Mouse (Mus musculus) erythroblast, embryonic 14.5 days (primary cell): Measurements from ENCODE around the gene Foxc2.

ENCODE experiments used
- GATA1 ChIP-seq: IDR thresholded peaks from 2 replicates; pipeline ENCODE4 v1.6.1; 2012; ENCODE audit warnings: low read length, inconsistent platforms, mixed read lengths
- TAL1 ChIP-seq: IDR thresholded peaks from 3 replicates; pipeline ENCODE4 v1.6.1; 2012; ENCODE audit warnings: low read length, inconsistent platforms, mixed read lengths

GRCm38 (mm10) chr8:121085011-121085410 is 31.0 kb upstream of the Foxc2 start:
- TF ChIP-seq GATA1: no peak
- no peak for TF ChIP-seq TAL1
